Mouse (Mus musculus) megakaryocyte, embryonic 14.5 days (primary cell): ENCODE data around the gene Rack1.

ENCODE experiments used
- FLI1 ChIP-seq: IDR thresholded peaks from 2 replicates; pipeline ENCODE4 v1.6.1; 2012; ENCODE audit warnings: low read length, inconsistent platforms, mixed read lengths
- GATA1 ChIP-seq: IDR thresholded peaks from 3 replicates; pipeline ENCODE4 v1.6.1; 2012; ENCODE audit warnings: mixed read lengths, low read length, inconsistent platforms, borderline replicate concordance

GRCm38 (mm10) chr11:48789215-48789614, 10.9 kb upstream of the Rack1 start:
- TF ChIP-seq FLI1 (no peak), GATA1 (no peak)
